Mouse (Mus musculus) urinary bladder, postnatal 4 days (tissue): ENCODE data around the gene H1fx.
A peak's percentile ranks its signal among the peaks of the same experiment; 100 is the strongest.
"Not testable (repeated sequence)": the region's sequence is repeated elsewhere in the genome, so short reads cannot be mapped to it uniquely, and the experiment has no call there.

Source experiments
- DNase-seq, 2 experiments: peaks; one replicate each; pipeline ENCODE4 v3.0.0; 2021 to 2022; ENCODE audit warnings: low spot score in 2 of 2

Gene H1fx

DNA sequence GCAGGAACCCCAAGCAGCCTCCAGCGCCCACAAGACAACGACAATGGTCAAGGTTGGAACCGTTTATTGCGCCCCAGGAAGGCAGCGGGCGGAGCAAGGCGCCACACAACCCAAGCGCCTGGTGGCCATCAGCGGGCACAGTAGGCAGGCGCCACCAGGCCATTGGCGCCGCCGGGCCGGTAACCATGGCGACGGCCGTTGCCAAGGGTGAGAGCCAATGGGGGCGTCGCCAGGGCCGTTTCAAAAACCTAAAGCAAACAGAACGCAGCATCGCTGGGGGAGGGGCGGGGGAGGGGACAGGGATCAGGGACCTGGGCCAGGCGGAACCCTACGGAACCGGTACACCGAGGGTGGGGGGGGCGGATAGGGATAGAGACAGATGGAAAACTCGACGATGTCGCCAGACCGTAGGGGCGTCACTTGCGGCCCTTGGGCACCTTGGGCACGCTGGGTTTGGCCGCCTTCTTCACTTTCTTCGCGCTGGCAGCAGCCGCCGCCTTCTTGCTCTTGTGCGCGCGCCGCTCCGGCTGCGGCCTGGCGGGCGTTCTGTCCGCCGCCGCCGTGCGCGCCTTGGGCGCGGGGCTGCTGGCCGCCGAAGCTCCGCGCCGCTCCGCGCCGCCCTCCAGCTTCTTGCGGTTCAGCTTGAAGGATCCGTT lies 935 bp downstream of the H1fx start:
- peak; percentile 63 to 79 for DNase-seq

GRCm38 (mm10) chr6:87979728-87980127 lies 1.7 kb downstream of the H1fx start:
- DNase-seq, result no peak

GRCm38 (mm10) chr6:87970041-87970440 lies 11.4 kb downstream of the H1fx start:
- no peak for DNase-seq

GRCm38 (mm10) chr6:87962457-87962856 lies 19.0 kb downstream of the H1fx start:
- not testable (repeated sequence) for DNase-seq

GRCm38 (mm10) chr6:87942179-87942578 lies 39.3 kb downstream of the H1fx start:
- DNase-seq, result no peak

- no peak for DNase-seq
These were observed 42.5 kb downstream of the H1fx start for GRCm38 (mm10) chr6:87938941-87939340.

GRCm38 (mm10) chr6:87937178-87937788 lies 44.2 kb downstream of the H1fx start:
- peak in 1 of 2 experiments; percentile 25 for DNase-seq

DNA sequence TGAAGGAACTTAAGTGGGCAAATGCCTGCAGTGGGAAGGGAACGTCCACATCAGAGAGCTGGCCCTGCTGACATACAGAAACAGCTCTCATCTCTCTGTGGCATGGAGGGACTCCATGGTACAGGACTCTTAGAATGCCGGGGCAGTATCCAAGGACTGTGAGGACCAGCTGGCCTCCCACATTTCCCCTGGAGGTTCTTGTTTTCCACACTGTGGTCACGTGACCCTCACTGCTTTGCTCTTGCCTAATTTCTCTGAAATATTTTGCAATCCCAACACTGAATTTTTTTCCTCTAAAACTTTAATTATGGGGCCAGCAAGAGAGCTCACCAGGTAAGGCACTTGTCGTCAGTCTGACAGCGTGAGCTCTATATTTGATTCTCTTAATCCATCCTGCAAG lies 46.4 kb downstream of the H1fx start:
- no peak for DNase-seq
